Mouse (Mus musculus): ENCODE results near the gene F11r. TPM values are rescaled to one million over a fixed set of nuclear protein-coding genes. Genes with fewer than 3 reads are reported as not detected.
A peak's percentile ranks its signal among the peaks of the same experiment; 100 is the strongest.

The F11r gene
- 76.9 and 78.6 TPM in 2 replicates for polyA plus RNA-seq (2016; fragmentation: Nextera tagmentation; extraction: Ambion mirVana)

DNA sequence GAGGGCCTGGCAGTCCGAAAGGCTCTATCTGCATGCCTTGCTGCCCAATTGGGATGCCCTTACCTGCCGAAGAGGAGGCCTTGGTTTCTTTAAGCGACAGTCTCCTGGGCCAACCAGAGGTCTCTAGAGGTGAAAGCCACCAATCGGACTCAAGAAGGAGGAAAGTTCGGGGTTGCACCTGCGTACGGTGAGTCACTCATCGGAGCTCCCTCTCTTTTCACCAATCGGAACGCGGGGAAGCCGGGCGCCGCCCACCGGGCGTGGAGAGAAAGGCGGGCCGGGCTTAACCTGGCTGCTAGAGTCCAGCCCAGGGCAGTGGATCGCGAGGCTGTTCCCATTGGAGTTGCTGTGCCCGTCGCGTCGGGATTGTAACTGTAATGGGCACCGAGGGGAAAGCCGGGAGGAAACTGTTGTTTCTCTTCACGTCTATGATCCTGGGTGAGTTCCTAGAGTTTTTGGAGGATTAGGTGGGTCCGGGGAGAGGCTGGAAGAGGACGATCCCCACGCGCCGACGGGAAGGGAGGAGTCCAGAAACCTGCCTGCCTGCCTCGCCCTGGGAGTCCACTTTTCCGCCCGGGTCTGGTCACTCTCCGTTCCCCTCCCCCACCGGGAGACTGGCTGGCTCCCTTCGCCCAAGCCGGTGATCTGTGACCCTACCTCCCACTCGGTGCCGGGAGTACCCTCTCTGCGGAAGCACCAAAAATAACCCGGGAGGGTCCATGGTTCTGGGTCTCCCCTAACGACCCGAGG, at the start of gene F11r:
F11r (plus strand) TSS at position 272 of the 750 bp plus-strand sequence.
- Histone ChIP-seq H3K9me3 (no peaks in the 10 kb centered on the region), H3K4me1 (peaks cover 54% of the 10 kb centered on the region), H3K27me3 (ENCODE audit: insufficient read depth, poor library complexity, severe bottlenecking) (no peaks in the 10 kb centered on the region), H3K4me3 (peak within 1 kb of the TSS; percentile 80), H3K36me3 (no peaks in the 10 kb centered on the region), H3K27ac (peak within 1 kb of the TSS; percentile 89)
- peak; percentile 95 for DNase-seq (ENCODE audit: low spot score)
- WGBS = 1% methylated on average over 46 of the region's 46 CpGs

DNA sequence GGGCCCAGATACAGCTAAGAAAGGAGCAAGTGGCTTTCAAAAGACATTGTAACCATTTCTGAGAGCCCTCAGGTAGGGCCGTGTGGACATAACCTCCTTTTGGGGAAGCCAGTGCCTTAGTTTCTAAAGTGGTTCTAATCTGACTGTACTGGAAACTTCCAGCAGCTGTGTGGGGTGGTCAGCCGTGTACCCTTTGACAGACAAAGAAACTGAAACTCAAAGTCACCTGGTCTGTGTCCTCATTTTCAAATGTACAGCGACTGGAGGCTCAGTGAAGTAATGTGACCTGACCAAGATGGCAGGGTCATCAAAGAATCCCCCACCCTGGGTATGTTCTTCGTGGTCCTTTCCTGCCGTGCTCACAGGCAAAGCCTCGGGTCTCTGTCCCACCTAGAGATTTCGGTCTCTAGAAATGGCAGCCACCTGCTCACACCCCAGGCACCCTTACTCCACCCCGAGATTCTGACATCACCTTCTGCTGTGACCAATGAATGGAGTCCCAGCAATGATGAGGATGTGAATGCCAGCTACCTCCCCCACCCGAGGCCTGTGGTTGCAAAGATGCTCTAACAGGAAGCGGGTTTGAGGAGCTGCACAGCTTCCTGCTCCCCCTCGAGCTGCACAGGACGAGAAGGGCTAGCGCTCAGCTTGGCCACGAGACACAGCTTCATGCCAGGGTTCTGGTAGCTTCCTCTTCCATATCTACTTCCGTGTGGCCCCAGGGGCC, 48.8 kb upstream of the F11r start, which contains the start of gene Arhgap30:
Arhgap30 (plus strand) TSS at position 579 of the 727 bp plus-strand sequence.
- peaks cover 25% of the 10 kb centered on the region for H3K27me3 ChIP-seq (ENCODE audit: insufficient read depth, poor library complexity, severe bottlenecking)
- no peak for DNase-seq (ENCODE audit: low spot score)
- no peaks in the 10 kb centered on the region for H3K9me3 ChIP-seq
- H3K4me1 ChIP-seq = peaks cover 6% of the 10 kb centered on the region; the same call in 1 of the 2 replicates
- H3K27ac ChIP-seq = no peak within 1 kb of the TSS
- WGBS = 76% methylated on average over 15 of the region's 15 CpGs
- no peak within 1 kb of the TSS for H3K4me3 ChIP-seq
- H3K36me3 ChIP-seq = no peaks in the 10 kb centered on the region

DNA sequence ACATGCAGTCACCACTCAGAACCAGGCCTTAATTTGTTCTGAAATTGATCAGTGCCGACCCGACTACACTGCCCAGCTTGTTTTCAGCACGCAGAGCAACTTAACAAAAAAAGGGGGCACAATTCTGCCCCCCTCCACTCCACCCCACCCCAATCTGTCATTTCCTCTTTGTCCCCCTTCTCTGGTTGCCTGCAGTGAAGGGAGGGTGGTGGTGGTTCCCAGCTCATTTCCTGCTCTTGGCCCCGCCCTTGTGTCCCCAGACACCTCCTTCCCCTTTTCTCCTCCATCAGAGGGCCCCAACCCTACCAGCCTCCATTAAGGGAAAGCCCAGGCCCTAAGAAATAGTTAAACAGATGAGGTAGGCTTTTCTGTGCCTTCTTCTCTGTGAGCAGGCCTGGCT, 47.2 kb upstream of the F11r start:
- no peak for DNase-seq (ENCODE audit: low spot score)
- WGBS = 74% methylated on average over 4 of the region's 4 CpGs
- peaks cover 6% of the 10 kb centered on the region; the same call in 1 of the 2 replicates for H3K4me1 ChIP-seq
- peaks cover 14% of the 10 kb centered on the region for H3K27me3 ChIP-seq (ENCODE audit: insufficient read depth, poor library complexity, severe bottlenecking)
- no peak overlapping the region for H3K4me3 ChIP-seq
- no peak overlapping the region for H3K27ac ChIP-seq
- no peaks in the 10 kb centered on the region for H3K9me3 ChIP-seq
- no peaks in the 10 kb centered on the region for H3K36me3 ChIP-seq

DNA sequence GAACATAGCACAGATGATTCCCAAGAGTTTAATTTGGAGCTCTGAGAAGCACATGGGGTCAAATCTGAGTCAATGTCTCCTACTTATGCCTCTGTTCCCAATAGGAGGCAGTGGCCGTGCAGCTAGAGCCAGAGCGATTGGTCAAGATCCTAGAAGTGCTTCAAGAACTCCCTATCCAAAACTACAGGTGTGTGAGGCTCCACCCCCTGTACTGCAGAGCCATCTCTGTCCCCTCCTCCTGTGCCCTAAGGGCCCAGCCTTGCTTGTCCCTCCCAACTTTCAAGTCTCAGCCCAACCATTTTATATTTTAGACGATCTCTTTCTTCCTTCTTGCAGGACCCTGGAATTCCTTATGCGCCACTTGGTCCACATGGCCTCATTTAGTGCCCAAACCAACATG, 35.5 kb upstream of the F11r start:
- no peaks in the 10 kb centered on the region for H3K9me3 ChIP-seq
- WGBS = 74% methylated on average over 4 of the region's 4 CpGs
- no peaks in the 10 kb centered on the region for H3K4me1 ChIP-seq
- H3K36me3 ChIP-seq = no peaks in the 10 kb centered on the region
- H3K4me3 ChIP-seq = no peak overlapping the region
- DNase-seq (ENCODE audit: low spot score) = no peak
- no peak overlapping the region for H3K27ac ChIP-seq
- 0 out of 2 replicates have a peak, but pooled peaks cover 3% of the 10 kb centered on the region for H3K27me3 ChIP-seq (ENCODE audit: insufficient read depth, poor library complexity, severe bottlenecking)

GRCm38 (mm10) chr1:171402991-171403390, 34.3 kb upstream of the F11r start:
- H3K36me3 ChIP-seq = no peaks in the 10 kb centered on the region
- H3K27me3 ChIP-seq (ENCODE audit: insufficient read depth, poor library complexity, severe bottlenecking) = peaks cover 5% of the 10 kb centered on the region; the same call in 1 of the 2 replicates
- H3K9me3 ChIP-seq = no peaks in the 10 kb centered on the region
- 75% methylated on average over 9 of the region's 9 CpGs for WGBS
- H3K4me1 ChIP-seq = no peaks in the 10 kb centered on the region
- no peak overlapping the region for H3K27ac ChIP-seq
- no peak for DNase-seq (ENCODE audit: low spot score)
- no peak overlapping the region for H3K4me3 ChIP-seq

- H3K4me1 ChIP-seq = 0 out of 2 replicates have a peak, but pooled peaks cover 5% of the 10 kb centered on the region
- no peak overlapping the region for H3K4me3 ChIP-seq
- no peak overlapping the region for H3K27ac ChIP-seq
- DNase-seq (ENCODE audit: low spot score) = no peak
- peaks cover 14% of the 10 kb centered on the region; the same call in 1 of the 2 replicates for H3K27me3 ChIP-seq (ENCODE audit: insufficient read depth, poor library complexity, severe bottlenecking)
- H3K36me3 ChIP-seq = no peaks in the 10 kb centered on the region
- 74% methylated on average over 5 of the region's 5 CpGs for WGBS
- no peaks in the 10 kb centered on the region for H3K9me3 ChIP-seq
These were observed 30.1 kb upstream of the F11r start for GRCm38 (mm10) chr1:171407263-171407662.

DNA sequence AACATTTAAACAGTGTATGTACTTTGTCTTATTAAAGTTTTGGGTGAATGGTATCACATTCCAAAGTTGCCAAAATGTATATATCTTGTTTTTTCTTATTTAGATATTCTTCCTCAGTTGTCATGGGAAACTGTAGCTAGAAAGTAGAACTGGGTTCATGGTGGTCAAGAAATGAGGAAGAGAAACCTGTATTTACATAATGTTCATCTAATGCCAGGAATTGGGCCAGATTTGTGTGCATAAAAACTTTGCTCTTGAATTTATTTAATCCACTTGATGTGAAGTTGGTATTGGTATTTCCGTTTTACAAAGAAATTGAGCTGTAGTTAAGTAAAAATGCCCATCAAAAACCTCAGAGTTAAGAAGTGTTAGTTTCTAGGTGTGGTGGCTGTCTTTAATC, 27.1 kb upstream of the F11r start:
- Histone ChIP-seq H3K27me3 (ENCODE audit: insufficient read depth, poor library complexity, severe bottlenecking) (peaks cover 14% of the 10 kb centered on the region; the same call in 1 of the 2 replicates), H3K27ac (no peak overlapping the region), H3K9me3 (no peaks in the 10 kb centered on the region), H3K4me1 (peaks cover 29% of the 10 kb centered on the region), H3K36me3 (peaks cover 14% of the 10 kb centered on the region), H3K4me3 (no peak overlapping the region)
- 87% methylated on average over 1 of the region's 1 CpGs for WGBS
- no peak for DNase-seq (ENCODE audit: low spot score)

DNA sequence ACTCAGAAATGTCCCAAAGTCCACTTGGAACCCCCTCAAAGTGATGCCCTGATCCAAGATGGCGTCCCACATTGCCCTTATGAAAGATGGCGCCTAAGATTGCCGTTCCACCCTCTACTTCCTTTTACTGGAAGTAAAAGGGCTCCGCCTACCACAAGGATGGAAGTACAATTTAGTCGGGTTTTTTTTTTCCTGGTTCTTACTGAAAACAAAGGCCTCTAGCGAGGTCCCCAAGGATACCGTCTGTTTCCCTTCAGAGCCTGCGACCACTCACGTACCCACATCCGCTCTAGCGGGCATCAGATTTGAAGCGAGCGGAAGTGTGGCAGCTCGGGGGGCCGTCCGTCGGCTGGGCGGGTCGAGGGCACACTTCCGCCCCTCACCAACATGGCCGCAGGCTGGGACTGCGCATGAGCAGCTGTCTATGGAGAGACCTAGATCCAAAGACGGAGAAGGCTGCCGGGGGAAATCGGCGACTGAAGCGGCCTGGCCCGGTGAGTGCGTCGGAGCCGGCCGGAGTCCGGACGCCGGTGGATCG, 26.3 kb upstream of the F11r start, which contains the start of gene Usf1:
Usf1 (plus strand) TSS at position 367 of the 538 bp plus-strand sequence.
- Histone ChIP-seq H3K27ac (peak within 1 kb of the TSS; percentile 97), H3K27me3 (ENCODE audit: insufficient read depth, poor library complexity, severe bottlenecking) (peaks cover 14% of the 10 kb centered on the region; the same call in 1 of the 2 replicates), H3K4me1 (peaks cover 29% of the 10 kb centered on the region), H3K4me3 (peak within 1 kb of the TSS; percentile 93), H3K36me3 (peaks cover 22% of the 10 kb centered on the region), H3K9me3 (no peaks in the 10 kb centered on the region)
- under 1% methylated on average over 36 of the region's 36 CpGs for WGBS
- peak; percentile 98 for DNase-seq (ENCODE audit: low spot score)

DNA sequence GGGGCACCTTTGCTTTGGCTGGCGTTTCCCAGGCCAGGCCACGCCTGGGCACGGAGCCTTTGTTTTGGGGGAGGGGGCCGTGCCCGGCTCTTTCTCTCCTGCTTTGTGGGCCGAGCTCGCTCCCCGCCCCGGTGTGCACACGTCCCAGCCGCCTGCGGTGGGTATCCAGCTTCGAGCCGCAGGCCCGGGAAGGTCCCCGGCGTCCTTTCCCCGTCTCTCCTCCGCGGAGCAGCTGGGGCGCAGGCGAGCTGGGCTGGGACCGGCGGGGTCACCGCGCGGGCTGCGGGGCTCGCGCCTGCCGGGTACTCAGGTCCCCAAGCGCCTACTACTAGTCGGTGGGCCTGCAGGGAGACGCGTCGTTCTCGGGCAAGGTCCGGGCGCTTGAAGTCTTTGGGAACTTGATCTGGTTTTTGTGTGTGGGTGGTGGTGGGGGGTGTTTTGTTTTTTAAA, 25.8 kb upstream of the F11r start:
- Histone ChIP-seq H3K4me1 (peaks cover 29% of the 10 kb centered on the region), H3K36me3 (peaks cover 27% of the 10 kb centered on the region), H3K9me3 (no peaks in the 10 kb centered on the region), H3K27me3 (ENCODE audit: insufficient read depth, poor library complexity, severe bottlenecking) (peaks cover 14% of the 10 kb centered on the region; the same call in 1 of the 2 replicates), H3K4me3 (peak overlapping the region; percentile 93), H3K27ac (peak overlapping the region; percentile 97)
- no peak for DNase-seq (ENCODE audit: low spot score)
- WGBS = under 1% methylated on average over 39 of the region's 39 CpGs

DNA sequence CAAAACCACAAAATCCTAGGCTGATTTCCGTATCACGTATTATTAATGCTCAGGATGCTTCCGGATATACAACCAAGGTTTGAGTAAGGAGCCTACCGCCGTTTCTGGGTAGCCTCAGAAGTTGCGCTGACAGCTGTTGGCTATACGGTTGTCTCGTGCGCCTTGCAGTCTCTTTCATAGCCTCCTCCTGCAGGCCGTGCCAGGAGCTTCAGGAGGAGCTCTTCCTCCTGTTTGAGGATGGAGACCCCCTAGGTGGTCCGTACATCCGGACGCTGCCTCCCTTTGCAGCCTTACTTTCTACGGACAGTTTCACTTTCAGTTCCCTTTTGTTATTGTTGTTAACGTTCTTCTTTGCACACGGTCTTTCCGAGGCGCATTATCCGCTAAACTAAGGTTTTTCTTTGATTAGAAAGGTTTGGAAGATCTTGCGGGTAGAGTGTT, 25.3 kb upstream of the F11r start:
- no peaks in the 10 kb centered on the region for H3K9me3 ChIP-seq
- peaks cover 32% of the 10 kb centered on the region for H3K36me3 ChIP-seq
- WGBS = 2% methylated on average over 20 of the region's 20 CpGs
- DNase-seq (ENCODE audit: low spot score) = peak; percentile 86
- peak overlapping the region; percentile 97 for H3K27ac ChIP-seq
- H3K27me3 ChIP-seq (ENCODE audit: insufficient read depth, poor library complexity, severe bottlenecking) = peaks cover 14% of the 10 kb centered on the region; the same call in 1 of the 2 replicates
- peaks cover 29% of the 10 kb centered on the region for H3K4me1 ChIP-seq
- H3K4me3 ChIP-seq = peak overlapping the region; percentile 93

DNA sequence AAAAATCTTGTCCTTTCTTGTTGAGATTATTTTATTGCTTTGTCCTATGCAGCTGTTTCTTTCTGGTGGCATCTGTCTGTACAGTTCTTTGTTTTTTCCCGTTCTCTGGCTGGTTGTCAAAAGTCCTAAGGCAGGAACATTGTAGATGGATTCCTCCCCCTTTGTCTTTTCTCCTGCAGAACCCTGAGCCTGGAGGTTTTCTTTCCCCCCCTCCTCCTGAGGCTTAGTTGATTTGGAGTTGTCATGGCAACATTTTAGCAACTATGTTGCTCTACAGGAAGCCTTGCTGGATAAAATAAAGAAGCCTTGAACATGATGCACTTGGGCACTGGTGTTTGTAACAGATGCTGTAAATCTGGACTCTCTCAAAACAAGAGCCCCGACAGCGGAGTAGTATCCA, 24.9 kb upstream of the F11r start:
- no peak for DNase-seq (ENCODE audit: low spot score)
- WGBS = 62% methylated on average over 3 of the region's 3 CpGs
- peak overlapping the region; percentile 97; the same call in 1 of the 2 replicates for H3K27ac ChIP-seq

GRCm38 (mm10) chr1:171413608-171414007, 23.7 kb upstream of the F11r start:
- no peak for DNase-seq (ENCODE audit: low spot score)
- 76% methylated on average over 8 of the region's 8 CpGs for WGBS
- Histone ChIP-seq H3K9me3 (no peaks in the 10 kb centered on the region), H3K27me3 (ENCODE audit: insufficient read depth, poor library complexity, severe bottlenecking) (peaks cover 7% of the 10 kb centered on the region; the same call in 1 of the 2 replicates), H3K36me3 (peaks cover 47% of the 10 kb centered on the region), H3K4me1 (peaks cover 26% of the 10 kb centered on the region), H3K27ac (no peak overlapping the region), H3K4me3 (no peak overlapping the region)

More for the DNA sequence above, 24.9 kb upstream of the F11r start:
- Histone ChIP-seq H3K4me1 (peaks cover 29% of the 10 kb centered on the region), H3K36me3 (peaks cover 36% of the 10 kb centered on the region), H3K9me3 (no peaks in the 10 kb centered on the region), H3K27me3 (ENCODE audit: insufficient read depth, poor library complexity, severe bottlenecking) (peaks cover 9% of the 10 kb centered on the region; the same call in 1 of the 2 replicates), H3K4me3 (peak overlapping the region; percentile 93)

Data from heart, embryonic 10.5 days (tissue).